Mouse (Mus musculus): ENCODE results near the gene Hrasls5. TPM values are rescaled to one million over a fixed set of nuclear protein-coding genes. Genes with fewer than 3 reads are reported as not detected.

Hrasls5 gene
- polyA plus RNA-seq, 1 experiment = not detected

DNA sequence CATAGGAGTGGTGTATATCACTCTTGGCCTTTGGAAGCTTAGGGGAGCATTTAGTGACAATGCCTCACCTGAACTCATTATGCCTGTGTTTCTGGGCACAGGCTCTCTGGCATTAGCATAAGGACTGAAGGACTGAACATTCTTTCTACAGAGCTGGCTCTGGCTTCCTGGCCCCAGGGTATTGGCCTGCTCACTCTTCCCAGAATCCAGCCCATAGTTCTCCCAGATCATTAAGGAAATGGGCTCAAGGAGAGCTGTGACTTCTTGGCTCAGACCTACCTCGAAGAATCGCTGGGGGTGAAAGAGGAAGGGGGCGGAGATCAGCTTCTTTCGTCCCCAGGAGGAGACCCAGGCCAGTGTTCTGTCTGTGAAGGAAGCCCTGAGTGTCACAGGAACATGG lies 13.9 kb upstream of the Hrasls5 start:
- no peak overlapping the region for H3K27ac ChIP-seq (ENCODE audit: control insufficient read depth, insufficient read depth, low read depth, low read length, poor library complexity)
- WGBS = 28% methylated on average over 4 of the region's 4 CpGs
- H3K4me3 ChIP-seq (replicated peaks; ENCODE audit: control insufficient read depth, low read depth, low read length) = no peak overlapping the region
- no peak for TF ChIP-seq POLR2A (IDR thresholded peaks at IDR 0.05; ENCODE audit: borderline replicate concordance, control insufficient read depth, low read depth, low read length)
- TF ChIP-seq CTCF (IDR thresholded peaks at IDR 0.05; ENCODE audit: control insufficient read depth, insufficient read depth, low read length) = no peak
- no peaks in the 10 kb centered on the region for H3K4me1 ChIP-seq (ENCODE audit: control insufficient read depth, insufficient read depth, low read length)

DNA sequence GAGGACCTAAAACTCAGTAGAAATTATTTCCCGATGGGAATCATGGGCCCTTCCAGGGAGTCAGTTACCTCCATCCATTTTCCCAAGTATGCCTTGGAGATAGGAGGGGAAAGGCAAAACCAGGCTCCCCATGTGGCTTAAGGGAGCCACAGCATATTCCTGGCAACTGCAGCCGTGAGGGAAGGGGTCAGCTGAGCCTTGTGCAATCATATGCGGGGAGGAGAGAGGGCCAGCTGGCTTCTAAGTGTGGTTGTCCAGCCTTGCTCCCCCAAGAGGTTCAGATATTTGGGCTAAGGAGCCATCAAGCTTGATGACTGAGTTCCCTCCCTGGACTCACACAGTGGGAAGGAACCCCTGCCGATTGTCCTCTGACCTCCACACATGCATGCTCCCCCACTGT lies 10.8 kb upstream of the Hrasls5 start:
- no peak for TF ChIP-seq CTCF (IDR thresholded peaks at IDR 0.05; ENCODE audit: control insufficient read depth, insufficient read depth, low read length)
- TF ChIP-seq POLR2A (IDR thresholded peaks at IDR 0.05; ENCODE audit: borderline replicate concordance, control insufficient read depth, low read depth, low read length) = no peak
- H3K27ac ChIP-seq (ENCODE audit: control insufficient read depth, insufficient read depth, low read depth, low read length, poor library complexity) = no peak overlapping the region
- 77% methylated on average over 4 of the region's 4 CpGs for WGBS
- no peak overlapping the region for H3K4me3 ChIP-seq (replicated peaks; ENCODE audit: control insufficient read depth, low read depth, low read length)
- H3K4me1 ChIP-seq (ENCODE audit: control insufficient read depth, insufficient read depth, low read length) = no peaks in the 10 kb centered on the region

DNA sequence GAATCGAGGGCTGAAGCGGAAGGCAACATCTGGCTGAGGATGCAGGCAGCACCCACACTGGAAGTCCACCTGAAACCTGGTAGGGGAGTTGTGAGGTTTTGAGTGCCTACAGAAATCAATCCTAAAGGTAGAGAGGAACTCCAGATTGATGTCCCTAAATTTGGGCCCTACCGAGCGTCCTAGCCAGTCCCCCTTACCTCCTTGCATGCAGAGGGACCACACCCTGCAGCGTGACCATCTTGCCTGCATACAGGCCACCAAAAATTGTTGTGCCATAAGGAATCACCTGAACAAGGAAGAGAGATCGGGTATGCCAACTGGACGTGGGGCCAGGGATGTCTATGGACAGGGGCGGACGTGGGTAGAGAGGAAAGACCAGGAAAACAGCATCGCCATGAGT lies 8.2 kb upstream of the Hrasls5 start:
- Histone ChIP-seq H3K27ac (ENCODE audit: control insufficient read depth, insufficient read depth, low read depth, low read length, poor library complexity) (no peak overlapping the region), H3K4me1 (ENCODE audit: control insufficient read depth, insufficient read depth, low read length) (no peaks in the 10 kb centered on the region), H3K4me3 (replicated peaks; ENCODE audit: control insufficient read depth, low read depth, low read length) (no peak overlapping the region)
- 87% methylated on average over 10 of the region's 10 CpGs for WGBS
- TF ChIP-seq POLR2A (IDR thresholded peaks at IDR 0.05; ENCODE audit: borderline replicate concordance, control insufficient read depth, low read depth, low read length) = no peak
- no peak for TF ChIP-seq CTCF (IDR thresholded peaks at IDR 0.05; ENCODE audit: control insufficient read depth, insufficient read depth, low read length)

DNA sequence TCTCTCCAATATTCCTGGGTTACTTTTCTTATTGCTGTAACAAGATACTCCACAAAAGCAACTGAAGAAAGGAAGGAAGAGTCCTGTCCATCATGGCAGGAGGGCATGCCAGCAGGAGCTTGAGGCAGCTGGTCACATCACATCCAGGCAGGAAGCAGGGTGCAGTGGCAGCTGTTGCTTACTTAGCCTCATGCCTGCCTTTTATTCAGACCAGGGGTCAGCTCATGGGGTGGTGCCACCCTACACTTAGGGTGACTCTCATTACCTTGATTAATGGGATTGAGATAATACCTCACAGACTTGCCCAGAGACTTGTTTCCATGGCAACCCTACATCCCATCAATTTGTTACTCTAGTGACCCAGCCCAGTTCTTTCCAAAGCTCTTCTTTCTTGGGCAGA lies 7.3 kb upstream of the Hrasls5 start:
- no peaks in the 10 kb centered on the region for H3K4me1 ChIP-seq (ENCODE audit: control insufficient read depth, insufficient read depth, low read length)
- no peak overlapping the region for H3K27ac ChIP-seq (ENCODE audit: control insufficient read depth, insufficient read depth, low read depth, low read length, poor library complexity)
- TF ChIP-seq POLR2A (IDR thresholded peaks at IDR 0.05; ENCODE audit: borderline replicate concordance, control insufficient read depth, low read depth, low read length) (no peak), CTCF (IDR thresholded peaks at IDR 0.05; ENCODE audit: control insufficient read depth, insufficient read depth, low read length) (no peak)
- no peak overlapping the region for H3K4me3 ChIP-seq (replicated peaks; ENCODE audit: control insufficient read depth, low read depth, low read length)

DNA sequence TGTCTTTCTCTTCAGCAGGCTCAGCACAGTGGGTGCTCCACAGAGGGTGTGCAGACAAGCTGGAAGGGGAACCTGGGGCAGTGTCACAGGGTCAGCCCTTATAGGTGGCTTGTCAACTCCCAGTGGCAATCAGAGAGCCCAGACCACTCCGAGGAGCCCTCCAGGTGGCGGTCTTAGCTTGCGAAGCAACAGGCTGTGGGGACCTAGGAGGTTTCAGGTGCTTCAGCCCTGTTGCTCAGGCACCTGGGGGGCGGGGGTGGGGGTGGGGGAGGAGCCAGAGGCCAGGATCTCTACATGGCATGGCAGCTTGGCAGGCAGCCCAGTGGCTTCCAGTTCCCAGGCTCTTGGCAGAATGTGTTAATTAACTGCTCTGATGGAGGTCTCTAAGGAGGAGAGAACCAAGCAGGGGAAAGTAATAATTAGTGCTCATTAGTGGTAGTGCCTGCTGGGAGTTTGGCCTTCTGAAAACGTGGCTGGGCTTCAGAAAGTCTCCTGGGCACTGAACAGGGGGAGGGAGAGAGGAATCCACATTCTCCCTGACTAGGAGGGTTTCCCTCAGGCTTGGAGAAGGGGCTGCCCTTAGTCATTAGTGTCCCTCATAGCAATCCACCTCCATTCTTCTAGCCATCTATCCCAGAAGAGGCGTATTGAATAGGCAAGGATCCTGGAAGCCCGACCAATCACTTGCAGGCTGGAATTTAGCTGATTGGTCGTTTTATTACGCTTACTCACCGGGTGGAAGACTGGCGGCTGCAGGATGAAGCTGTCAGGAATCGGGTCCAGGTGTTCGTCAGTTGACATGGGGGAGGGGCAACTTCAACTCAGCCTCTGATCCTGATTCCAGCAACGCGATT lies 6.2 kb upstream of the Hrasls5 start:
- Histone ChIP-seq H3K4me3 (replicated peaks; ENCODE audit: control insufficient read depth, low read depth, low read length) (no peak overlapping the region), H3K27ac (ENCODE audit: control insufficient read depth, insufficient read depth, low read depth, low read length, poor library complexity) (no peak overlapping the region), H3K4me1 (ENCODE audit: control insufficient read depth, insufficient read depth, low read length) (no peaks in the 10 kb centered on the region)
- TF ChIP-seq CTCF (IDR thresholded peaks at IDR 0.05; ENCODE audit: control insufficient read depth, insufficient read depth, low read length) = no peak
- WGBS = 27% methylated on average over 15 of the region's 15 CpGs

DNA sequence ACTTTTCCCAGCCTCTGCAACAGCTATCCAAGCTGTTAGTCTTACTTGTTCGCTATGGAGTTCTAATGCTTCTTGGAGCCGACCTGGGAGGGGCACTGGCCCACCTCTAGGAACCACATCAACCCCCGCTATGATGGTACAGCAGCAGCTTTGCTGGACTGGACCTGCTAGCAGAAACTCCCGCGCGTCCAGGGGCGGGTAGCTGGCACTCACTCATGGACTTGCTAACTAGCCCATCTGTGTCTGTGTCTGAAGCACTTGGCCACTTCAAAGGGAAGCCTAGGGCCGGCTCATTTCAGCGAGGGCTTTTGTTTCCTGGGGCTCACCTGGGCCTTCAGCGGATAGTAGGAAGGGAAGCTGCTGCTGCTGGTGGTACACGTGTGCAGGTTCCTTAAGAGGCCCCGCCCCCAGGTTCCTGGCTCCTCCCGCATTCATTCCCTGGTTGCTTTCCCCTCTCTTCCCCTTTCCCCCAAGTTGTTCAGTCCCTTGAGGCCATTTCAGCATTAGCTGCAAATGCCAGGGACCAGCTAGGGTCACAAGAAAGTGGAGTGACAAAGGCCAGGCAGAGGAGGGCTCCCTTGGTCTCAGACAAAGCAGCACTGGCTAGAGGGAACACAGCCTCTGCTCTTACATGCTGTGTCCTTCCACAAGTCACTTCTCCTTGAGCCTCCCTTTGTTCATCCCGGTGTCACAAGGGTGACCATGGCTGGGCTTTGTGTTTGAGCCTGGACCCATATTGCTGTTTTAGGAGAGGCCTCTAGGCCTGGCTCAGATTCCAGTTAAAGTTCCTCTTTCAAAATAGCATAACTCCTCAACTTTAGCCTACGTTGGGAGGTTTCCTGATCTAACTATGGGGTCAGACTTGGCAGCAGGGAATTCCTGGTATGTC lies 5.3 kb upstream of the Hrasls5 start, which contains the start of gene Lgals12:
Lgals12 (minus strand) TSS at position 393 of the 889 bp plus-strand sequence.
- no peaks in the 10 kb centered on the region for H3K4me1 ChIP-seq (ENCODE audit: control insufficient read depth, insufficient read depth, low read length)
- no peak within 1 kb of the TSS for H3K27ac ChIP-seq (ENCODE audit: control insufficient read depth, insufficient read depth, low read depth, low read length, poor library complexity)
- 27% methylated on average over 15 of the region's 15 CpGs for WGBS
- H3K4me3 ChIP-seq (replicated peaks; ENCODE audit: control insufficient read depth, low read depth, low read length) = no peak within 1 kb of the TSS
- TF ChIP-seq CTCF (IDR thresholded peaks at IDR 0.05; ENCODE audit: control insufficient read depth, insufficient read depth, low read length) = no peak
- TF ChIP-seq POLR2A (IDR thresholded peaks at IDR 0.05; ENCODE audit: borderline replicate concordance, control insufficient read depth, low read depth, low read length) = no peak

DNA sequence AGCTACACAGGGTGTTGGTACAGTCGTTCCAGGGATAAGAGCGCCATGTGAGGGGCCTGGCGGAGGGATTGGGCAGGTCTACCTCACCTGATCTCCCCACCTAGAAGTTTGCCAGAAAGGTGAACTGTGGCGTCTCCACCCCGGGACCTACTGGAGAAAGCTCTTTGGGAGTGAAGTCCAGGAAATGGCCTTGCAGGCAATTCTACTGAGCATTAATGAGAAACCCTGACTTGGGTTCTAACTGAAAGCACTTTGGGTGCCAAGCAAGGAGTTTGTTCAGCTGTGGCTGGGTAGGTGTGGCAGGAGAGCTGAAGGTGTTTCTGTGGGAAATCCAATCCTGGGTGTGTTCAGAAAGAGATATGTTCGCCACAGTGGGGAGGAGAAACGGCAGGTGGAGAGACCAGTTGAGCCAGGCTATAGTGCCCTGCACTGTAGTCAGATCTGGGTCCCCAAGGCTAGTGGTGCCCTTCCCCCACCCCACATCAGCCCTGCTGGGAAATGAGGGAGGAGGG lies 4.6 kb upstream of the Hrasls5 start:
- Histone ChIP-seq H3K27ac (ENCODE audit: control insufficient read depth, insufficient read depth, low read depth, low read length, poor library complexity) (no peak overlapping the region), H3K4me3 (replicated peaks; ENCODE audit: control insufficient read depth, low read depth, low read length) (no peak overlapping the region), H3K4me1 (ENCODE audit: control insufficient read depth, insufficient read depth, low read length) (no peaks in the 10 kb centered on the region)
- 81% methylated on average over 7 of the region's 7 CpGs for WGBS
- TF ChIP-seq POLR2A (IDR thresholded peaks at IDR 0.05; ENCODE audit: borderline replicate concordance, control insufficient read depth, low read depth, low read length) = no peak
- no peak for TF ChIP-seq CTCF (IDR thresholded peaks at IDR 0.05; ENCODE audit: control insufficient read depth, insufficient read depth, low read length)

DNA sequence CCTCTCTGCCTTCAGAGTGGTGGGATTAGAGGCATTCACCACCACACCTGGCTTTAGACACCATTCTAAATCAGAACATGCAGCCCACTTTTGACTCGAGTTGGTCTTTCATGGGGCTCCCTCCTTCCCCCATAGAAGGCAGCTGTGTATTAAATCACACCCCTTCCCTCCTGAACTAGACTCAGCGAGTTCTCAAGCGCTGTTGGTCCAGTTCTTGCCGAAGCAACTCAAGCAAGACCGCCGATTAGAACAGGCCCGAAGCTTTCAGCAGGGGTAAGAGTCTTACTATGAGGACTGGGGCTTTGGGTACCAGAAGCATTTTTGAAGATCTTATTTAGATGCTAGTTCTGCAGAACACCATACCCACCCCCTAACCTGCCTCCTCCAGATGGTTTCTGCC lies 810 bp downstream of the Hrasls5 start:
- no peak for TF ChIP-seq CTCF (IDR thresholded peaks at IDR 0.05; ENCODE audit: control insufficient read depth, insufficient read depth, low read length)
- TF ChIP-seq POLR2A (IDR thresholded peaks at IDR 0.05; ENCODE audit: borderline replicate concordance, control insufficient read depth, low read depth, low read length) = no peak
- 84% methylated on average over 7 of the region's 7 CpGs for WGBS
- Histone ChIP-seq H3K27ac (ENCODE audit: control insufficient read depth, insufficient read depth, low read depth, low read length, poor library complexity) (no peak overlapping the region), H3K4me1 (ENCODE audit: control insufficient read depth, insufficient read depth, low read length) (no peaks in the 10 kb centered on the region), H3K4me3 (replicated peaks; ENCODE audit: control insufficient read depth, low read depth, low read length) (no peak overlapping the region)

Data from bone marrow, adult 2 months (tissue).